Mouse (Mus musculus): ENCODE data around the gene Gdf11. TPM values are rescaled to one million over a fixed set of nuclear protein-coding genes. Genes with fewer than 3 reads are reported as not detected.

Gene Gdf11
- polyA plus RNA-seq (2015; fragmentation: Nextera tagmentation; extraction: Ambion mirVana), result 6.1 TPM in 2 replicates

GRCm38 (mm10) chr10:128891296-128892094, at the start of gene Gdf11:
Gdf11 (minus strand) TSS chr10:128891718.
- H3K27ac ChIP-seq (replicated peaks), result peak within 1 kb of the TSS; percentile 89
- under 1% methylated on average over 52 of the region's 89 CpGs for WGBS

GRCm38 (mm10) chr10:128940475-128941061, 49.0 kb upstream of the Gdf11 start:
- Histone ChIP-seq H3K36me3 (no peaks in the 10 kb centered on the region), H3K9ac (no peak overlapping the region), H3K27ac (replicated peaks) (no peak overlapping the region), H3K4me2 (replicated peaks) (no peak overlapping the region), H3K4me1 (no peaks in the 10 kb centered on the region), H3K27me3 (peaks cover 8% of the 10 kb centered on the region), H3K9me3 (replicated peaks) (no peaks in the 10 kb centered on the region), H3K4me3 (replicated peaks) (no peak overlapping the region)
- WGBS, result 74% methylated on average over 10 of the region's 10 CpGs
- ATAC-seq (ENCODE audit: insufficient number of reproducible peaks, low FRiP score, low TSS enrichment, low read depth), result no peak

More at GRCm38 (mm10) chr10:128891296-128892094, at the start of gene Gdf11:
- peak within 1 kb of the TSS; percentile 72 for H3K9ac ChIP-seq
- H3K4me2 ChIP-seq (replicated peaks), result peak within 1 kb of the TSS; percentile 86
- no peaks in the 10 kb centered on the region for H3K9me3 ChIP-seq (replicated peaks)
- peaks cover 42% of the 10 kb centered on the region for H3K4me1 ChIP-seq
- peak; percentile 88 for ATAC-seq (ENCODE audit: insufficient number of reproducible peaks, low FRiP score, low TSS enrichment, low read depth)
- H3K36me3 ChIP-seq, result peaks cover 5% of the 10 kb centered on the region; the same call in 1 of the 2 replicates
- H3K27me3 ChIP-seq, result peaks cover 10% of the 10 kb centered on the region
- H3K4me3 ChIP-seq (replicated peaks), result peak within 1 kb of the TSS; percentile 77

- 55% methylated on average over 5 of the region's 5 CpGs for WGBS
- Histone ChIP-seq H3K27ac (replicated peaks) (no peak overlapping the region), H3K27me3 (peaks cover 24% of the 10 kb centered on the region), H3K9ac (no peak overlapping the region), H3K4me1 (peaks cover 7% of the 10 kb centered on the region), H3K4me3 (replicated peaks) (no peak overlapping the region), H3K9me3 (replicated peaks) (no peaks in the 10 kb centered on the region), H3K36me3 (no peaks in the 10 kb centered on the region), H3K4me2 (replicated peaks) (no peak overlapping the region)
- no peak for ATAC-seq (ENCODE audit: insufficient number of reproducible peaks, low FRiP score, low TSS enrichment, low read depth)
Observed at GRCm38 (mm10) chr10:128938974-128939373, 47.5 kb upstream of the Gdf11 start.

- peaks cover 27% of the 10 kb centered on the region for H3K27me3 ChIP-seq
- 77% methylated on average over 9 of the region's 9 CpGs for WGBS
Observed at GRCm38 (mm10) chr10:128938457-128938856, 46.9 kb upstream of the Gdf11 start.

GRCm38 (mm10) chr10:128937756-128938390, 46.4 kb upstream of the Gdf11 start:
- Histone ChIP-seq H3K36me3 (no peaks in the 10 kb centered on the region), H3K27ac (replicated peaks) (no peak overlapping the region), H3K9ac (no peak overlapping the region), H3K27me3 (peaks cover 30% of the 10 kb centered on the region), H3K4me1 (peaks cover 14% of the 10 kb centered on the region), H3K4me2 (replicated peaks) (no peak overlapping the region), H3K9me3 (replicated peaks) (no peaks in the 10 kb centered on the region), H3K4me3 (replicated peaks) (no peak overlapping the region)
- no peak; the same call in 1 of the 2 replicates for ATAC-seq (ENCODE audit: insufficient number of reproducible peaks, low FRiP score, low TSS enrichment, low read depth)
- 59% methylated on average over 12 of the region's 12 CpGs for WGBS

More at GRCm38 (mm10) chr10:128938457-128938856, 46.9 kb upstream of the Gdf11 start:
- H3K9me3 ChIP-seq (replicated peaks), result no peaks in the 10 kb centered on the region
- no peak overlapping the region for H3K4me3 ChIP-seq (replicated peaks)
- H3K36me3 ChIP-seq, result no peaks in the 10 kb centered on the region
- no peak overlapping the region for H3K27ac ChIP-seq (replicated peaks)
- H3K9ac ChIP-seq, result no peak overlapping the region
- H3K4me1 ChIP-seq, result peaks cover 12% of the 10 kb centered on the region
- 0 out of 2 replicates have a peak, but pooled peaks have one; percentile 12 for ATAC-seq (ENCODE audit: insufficient number of reproducible peaks, low FRiP score, low TSS enrichment, low read depth)
- no peak overlapping the region for H3K4me2 ChIP-seq (replicated peaks)

GRCm38 (mm10) chr10:128935826-128936440, 44.4 kb upstream of the Gdf11 start:
- WGBS, result 79% methylated on average over 8 of the region's 8 CpGs
- Histone ChIP-seq H3K4me3 (replicated peaks) (no peak overlapping the region), H3K4me1 (peaks cover 14% of the 10 kb centered on the region), H3K27ac (replicated peaks) (no peak overlapping the region), H3K36me3 (no peaks in the 10 kb centered on the region), H3K9me3 (replicated peaks) (no peaks in the 10 kb centered on the region), H3K4me2 (replicated peaks) (no peak overlapping the region), H3K27me3 (peaks cover 46% of the 10 kb centered on the region), H3K9ac (no peak overlapping the region)
- ATAC-seq (ENCODE audit: insufficient number of reproducible peaks, low FRiP score, low TSS enrichment, low read depth), result no peak

GRCm38 (mm10) chr10:128934997-128935787, 43.7 kb upstream of the Gdf11 start:
- Histone ChIP-seq H3K36me3 (no peaks in the 10 kb centered on the region), H3K4me3 (replicated peaks) (peak overlapping the region; percentile 48; the same call in 1 of the 2 replicates), H3K27ac (replicated peaks) (no peak overlapping the region), H3K4me1 (peaks cover 14% of the 10 kb centered on the region), H3K27me3 (peaks cover 49% of the 10 kb centered on the region), H3K4me2 (replicated peaks) (0 out of 2 replicates have a peak overlapping the region, but pooled peaks have one; percentile 82), H3K9ac (no peak overlapping the region), H3K9me3 (replicated peaks) (no peaks in the 10 kb centered on the region)
- 56% methylated on average over 7 of the region's 7 CpGs for WGBS
- no peak for ATAC-seq (ENCODE audit: insufficient number of reproducible peaks, low FRiP score, low TSS enrichment, low read depth)

GRCm38 (mm10) chr10:128933976-128934721, 42.6 kb upstream of the Gdf11 start:
- peaks cover 14% of the 10 kb centered on the region for H3K4me1 ChIP-seq
- H3K9ac ChIP-seq, result peak overlapping the region; percentile 21; the same call in 1 of the 2 replicates
- H3K36me3 ChIP-seq, result no peaks in the 10 kb centered on the region
- H3K27ac ChIP-seq (replicated peaks), result no peak overlapping the region
- H3K4me3 ChIP-seq (replicated peaks), result peak overlapping the region; percentile 48
- no peak for ATAC-seq (ENCODE audit: insufficient number of reproducible peaks, low FRiP score, low TSS enrichment, low read depth)
- H3K27me3 ChIP-seq, result peaks cover 49% of the 10 kb centered on the region
- H3K9me3 ChIP-seq (replicated peaks), result no peaks in the 10 kb centered on the region
- H3K4me2 ChIP-seq (replicated peaks), result peak overlapping the region; percentile 82
- 2% methylated on average over 21 of the region's 21 CpGs for WGBS

- peak within 1 kb of the TSS; percentile 82 for H3K4me2 ChIP-seq (replicated peaks)
- no peak within 1 kb of the TSS for H3K27ac ChIP-seq (replicated peaks)
- H3K9me3 ChIP-seq (replicated peaks), result no peaks in the 10 kb centered on the region
- peak within 1 kb of the TSS; percentile 21; the same call in 1 of the 2 replicates for H3K9ac ChIP-seq
- ATAC-seq (ENCODE audit: insufficient number of reproducible peaks, low FRiP score, low TSS enrichment, low read depth), result peak; percentile 56; the same call in 1 of the 2 replicates
- no peaks in the 10 kb centered on the region for H3K36me3 ChIP-seq
- peaks cover 14% of the 10 kb centered on the region for H3K4me1 ChIP-seq
- peaks cover 53% of the 10 kb centered on the region for H3K27me3 ChIP-seq
- WGBS, result under 1% methylated on average over 26 of the region's 26 CpGs
- peak within 1 kb of the TSS; percentile 48 for H3K4me3 ChIP-seq (replicated peaks)
Observed at GRCm38 (mm10) chr10:128933574-128933973, 42.1 kb upstream of the Gdf11 start, which contains the start of gene Itga7. Itga7 (plus strand) TSS chr10:128933818.

- no peaks in the 10 kb centered on the region for H3K36me3 ChIP-seq
- peaks cover 14% of the 10 kb centered on the region for H3K4me1 ChIP-seq
- 61% methylated on average over 2 of the region's 2 CpGs for WGBS
- H3K27me3 ChIP-seq, result peaks cover 57% of the 10 kb centered on the region
- H3K9me3 ChIP-seq (replicated peaks), result no peaks in the 10 kb centered on the region
- ATAC-seq (ENCODE audit: insufficient number of reproducible peaks, low FRiP score, low TSS enrichment, low read depth), result no peak
- H3K4me2 ChIP-seq (replicated peaks), result no peak overlapping the region
- H3K9ac ChIP-seq, result no peak overlapping the region
- H3K4me3 ChIP-seq (replicated peaks), result no peak overlapping the region
- no peak overlapping the region for H3K27ac ChIP-seq (replicated peaks)
Observed at GRCm38 (mm10) chr10:128931441-128931840, 39.9 kb upstream of the Gdf11 start.

Data from embryonic facial prominence, embryonic 15.5 days (tissue).